Mouse (Mus musculus) T-helper 1 cell (primary cell): Measurements from ENCODE around the gene Lcn10.

Experiments used
- in situ Hi-C: fragments of 300-600 bp; cut with MboI, MseI; formaldehyde crosslinking; loops from one replicate; pipeline ENCODE4 v1.15.1; 2025; ENCODE audit warnings: high pct_unique_total_duplicates

The Lcn10 gene

GRCm38 (mm10) chr2:25682426-25682825, at the start of gene Lcn10:
TSS of gene Lcn10 (plus strand) at chr2:25682726.
- in situ Hi-C loops = no loop called here

- in situ Hi-C loops = no loop called here
Observed at GRCm38 (mm10) chr2:25633616-25634015, 48.9 kb upstream of the Lcn10 start.

DNA sequence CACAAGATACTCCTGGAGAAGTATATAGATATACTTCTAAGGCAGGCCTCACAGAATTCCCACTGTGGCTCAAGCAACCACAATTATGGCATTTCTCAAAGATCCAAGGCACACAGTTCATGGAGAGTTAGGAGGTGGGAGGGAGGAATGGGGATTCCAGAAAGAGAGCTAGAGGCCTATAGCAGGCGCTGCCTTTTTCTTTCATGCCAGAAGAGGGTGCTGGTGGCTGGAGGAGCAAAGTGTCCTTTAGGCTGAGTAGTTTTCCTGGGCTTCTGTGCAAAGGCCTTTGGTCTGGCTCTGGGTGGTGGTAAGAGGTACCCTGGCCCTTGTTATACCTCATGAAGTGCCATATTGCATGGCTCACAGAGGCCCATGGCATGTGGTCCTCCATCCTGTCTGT, 48.5 kb upstream of the Lcn10 start:
- in situ Hi-C loops = no loop called here

DNA sequence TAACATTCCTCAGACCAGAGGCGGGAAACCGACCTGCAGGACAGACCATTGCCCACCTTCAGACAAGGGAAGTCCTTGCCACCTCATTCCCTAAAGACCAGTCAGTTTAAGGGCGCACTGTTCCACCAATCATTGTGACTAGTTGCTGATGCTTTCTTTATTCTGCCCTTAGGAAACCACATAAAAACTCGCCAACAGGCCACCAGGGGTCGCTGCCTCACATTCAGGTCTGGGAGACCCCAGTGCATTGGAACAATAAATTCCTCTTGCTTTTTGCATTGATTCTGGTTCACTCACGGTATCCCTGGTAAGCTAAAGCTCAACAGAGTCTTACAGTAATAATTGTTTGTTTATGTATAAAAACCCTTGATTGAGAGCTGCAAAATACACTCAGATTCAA, 42.6 kb upstream of the Lcn10 start:
- in situ Hi-C loops = no loop called here

GRCm38 (mm10) chr2:25652902-25653301, 29.6 kb upstream of the Lcn10 start, which contains the start of gene Lcn8:
TSS of gene Lcn8 (plus strand) at chr2:25653120.
- in situ Hi-C loops = loop anchor here (10.0 kb wide), 1 partner anchor 122 kb away; the partner anchor contains the start of gene Lcn11

DNA sequence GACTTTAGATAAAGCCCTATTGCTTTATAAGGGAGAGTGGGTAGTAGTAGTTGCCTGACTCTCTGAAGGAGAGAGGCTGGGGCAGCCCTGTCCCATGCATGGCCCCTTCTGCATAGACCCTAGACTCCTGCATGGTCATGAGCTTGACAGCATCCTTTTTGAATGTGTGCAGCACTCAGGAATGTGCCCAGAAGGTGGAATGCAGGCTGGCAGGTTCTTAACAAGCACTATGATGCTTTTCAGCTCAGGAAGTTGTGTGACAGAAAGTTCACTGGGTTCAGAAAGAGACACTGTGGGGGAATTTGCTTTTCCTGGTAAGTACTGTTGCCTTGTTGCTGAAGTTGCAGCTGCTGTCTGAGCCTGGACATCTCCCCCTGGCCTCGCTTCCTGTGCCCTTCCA, 28.0 kb upstream of the Lcn10 start:
- in situ Hi-C loops = loop anchor here (10.0 kb wide), 1 partner anchor 120 kb away; the partner anchor contains the start of gene Lcn11

- in situ Hi-C loops = loop anchor here (5.0 to 10.0 kb wide), 2 partner anchors 46 to 118 kb away; partner anchors contain the start of genes Lcn11 and Obp2a
Observed at GRCm38 (mm10) chr2:25656691-25657090, 25.8 kb upstream of the Lcn10 start.

- in situ Hi-C loops = loop anchor here (5.0 to 10.0 kb wide), 2 partner anchors 45 to 118 kb away; partner anchors contain the start of genes Lcn11 and Obp2a
Observed at GRCm38 (mm10) chr2:25657246-25657645, 25.3 kb upstream of the Lcn10 start.

DNA sequence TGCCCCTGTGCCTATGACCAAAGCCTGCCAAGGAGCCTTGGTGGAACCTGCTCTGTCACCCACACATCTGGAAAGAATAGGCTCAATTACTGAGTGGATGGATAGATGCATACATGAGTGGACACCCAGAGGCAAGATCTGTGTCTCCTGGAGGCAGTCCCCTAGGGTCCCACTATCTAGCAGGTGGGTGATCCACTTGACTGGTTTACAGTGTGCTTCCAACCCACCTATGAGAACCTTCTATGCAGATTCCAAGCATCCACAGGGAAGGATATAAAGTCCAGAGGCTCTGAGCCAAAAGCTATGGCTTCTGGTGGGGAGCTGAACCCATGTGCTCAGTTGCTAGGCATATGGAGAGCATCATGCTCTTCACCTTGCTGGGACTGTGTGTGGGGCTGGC, 24.9 kb upstream of the Lcn10 start, which contains the start of gene Lcn5:
Gene Lcn5 (plus strand): TSS at position 301 of the 400 bp plus-strand sequence.
- in situ Hi-C loops = loop anchor here (5.0 to 10.0 kb wide), 2 partner anchors 45 to 117 kb away; partner anchors contain the start of genes Lcn11 and Obp2a

GRCm38 (mm10) chr2:25660279-25660678, 22.2 kb upstream of the Lcn10 start:
- in situ Hi-C loops = no loop called here

- in situ Hi-C loops = no loop called here
Observed at GRCm38 (mm10) chr2:25661245-25661970, 21.1 kb upstream of the Lcn10 start.

GRCm38 (mm10) chr2:25663511-25663910, 19.0 kb upstream of the Lcn10 start:
- in situ Hi-C loops = no loop called here

- in situ Hi-C loops = no loop called here
Observed at GRCm38 (mm10) chr2:25664125-25664524, 18.4 kb upstream of the Lcn10 start.

DNA sequence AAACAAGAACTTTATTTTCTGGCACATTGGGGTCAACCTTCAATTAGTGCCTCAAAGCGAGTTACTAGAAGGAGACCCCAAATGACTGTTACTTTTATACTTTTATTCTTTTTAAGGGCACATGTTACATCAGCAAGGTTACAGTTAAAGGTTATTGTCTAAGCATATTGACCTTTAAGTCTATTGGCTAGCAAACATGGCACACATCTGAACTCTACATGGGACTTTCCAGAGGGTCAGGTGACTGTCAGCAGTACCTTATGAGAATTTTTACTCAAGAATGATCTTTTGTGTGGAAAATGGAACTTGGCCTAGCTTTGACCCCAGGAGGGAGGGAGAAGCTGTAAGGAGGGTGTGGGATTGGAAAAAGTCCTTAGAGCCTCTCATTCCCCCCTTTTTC, 16.0 kb upstream of the Lcn10 start:
- in situ Hi-C loops = no loop called here

DNA sequence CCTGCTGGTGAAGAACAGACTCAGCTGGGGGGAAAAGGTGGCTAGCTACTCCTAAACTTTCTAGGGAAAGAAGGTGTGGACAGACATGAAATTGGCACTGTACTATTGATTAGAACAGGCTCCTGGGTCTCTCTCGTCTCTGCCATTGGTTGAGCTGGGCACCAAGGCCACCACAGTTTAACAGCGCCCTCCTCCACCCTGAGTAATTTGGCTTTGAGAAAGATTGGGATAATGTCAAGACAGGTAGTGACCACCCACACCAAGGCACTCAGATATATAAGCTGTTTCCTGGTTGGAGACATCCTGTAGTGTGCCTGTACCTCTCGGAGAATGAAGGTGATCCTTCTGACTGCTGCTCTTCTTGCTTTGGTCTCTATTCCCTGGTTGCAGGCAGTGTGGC, 6.0 kb upstream of the Lcn10 start, which contains the start of gene Lcn6:
Gene Lcn6 (plus strand): TSS at position 301 of the 400 bp plus-strand sequence.
- in situ Hi-C loops = no loop called here

- in situ Hi-C loops = no loop called here
Observed at GRCm38 (mm10) chr2:25679559-25679958, 3.0 kb upstream of the Lcn10 start.

GRCm38 (mm10) chr2:25686941-25687340, 4.4 kb downstream of the Lcn10 start:
- in situ Hi-C loops = no loop called here

GRCm38 (mm10) chr2:25694605-25695004, 12.1 kb downstream of the Lcn10 start:
- in situ Hi-C loops = no loop called here

- in situ Hi-C loops = no loop called here
Observed at GRCm38 (mm10) chr2:25696951-25697350, 14.4 kb downstream of the Lcn10 start.

DNA sequence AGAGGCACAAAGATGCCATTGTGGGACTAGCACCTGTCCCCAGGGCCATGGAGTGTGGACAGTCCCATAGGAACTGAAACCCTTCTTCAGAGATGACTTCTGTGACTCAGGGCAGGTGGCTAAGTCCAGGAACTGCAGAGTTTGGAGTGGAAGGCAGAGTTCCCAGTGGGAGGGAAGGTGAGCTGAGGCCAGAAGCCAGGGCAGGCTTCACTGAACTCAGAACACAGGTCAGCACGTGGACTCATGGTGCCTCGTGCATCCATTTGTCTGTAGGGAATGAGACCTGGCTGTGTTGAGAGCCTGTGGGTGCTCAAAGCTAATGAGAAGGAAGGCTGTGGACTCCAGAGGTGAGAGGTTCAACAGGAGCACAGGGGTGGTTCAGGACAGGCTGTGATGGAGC, 16.2 kb downstream of the Lcn10 start:
- in situ Hi-C loops = no loop called here

DNA sequence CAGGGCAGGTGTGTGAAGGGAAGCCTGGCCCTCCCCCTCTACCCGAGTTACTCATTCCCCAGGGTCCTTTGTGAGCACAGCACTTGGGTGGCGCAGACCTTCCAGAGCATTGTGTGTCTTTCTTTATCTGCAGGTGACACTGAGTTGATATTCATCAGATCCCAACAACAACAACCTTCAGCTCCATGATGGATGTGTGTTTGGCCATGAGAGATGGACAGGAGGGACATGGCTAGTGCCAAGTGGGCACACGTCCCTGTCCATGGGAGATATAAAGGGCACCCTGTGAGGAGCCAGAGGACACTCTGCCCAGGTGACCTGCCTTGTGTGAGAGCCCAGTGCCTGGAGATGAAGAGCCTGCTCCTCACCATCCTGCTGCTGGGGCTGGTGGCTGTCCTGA, 17.2 kb downstream of the Lcn10 start, which contains the start of gene Obp2a:
Gene Obp2a (plus strand): TSS at position 301 of the 400 bp plus-strand sequence.
- in situ Hi-C loops = loop anchor here (5.0 to 10.0 kb wide), 2 partner anchors 42 to 815 kb away; partner anchors contain the start of genes Lcn5 and Notch1

- in situ Hi-C loops = loop anchor here (5.0 to 10.0 kb wide), 2 partner anchors 44 to 814 kb away; partner anchors contain the start of genes Lcn5 and Notch1
Observed at GRCm38 (mm10) chr2:25701001-25701400, 18.5 kb downstream of the Lcn10 start.

- in situ Hi-C loops = loop anchor here (5.0 to 10.0 kb wide), 2 partner anchors 46 to 811 kb away; partner anchors contain the start of genes Lcn5 and Notch1
Observed at GRCm38 (mm10) chr2:25703706-25704105, 21.2 kb downstream of the Lcn10 start.
